Mouse (Mus musculus) urinary bladder, postnatal 0 days (tissue): ENCODE data around the gene Snn. TPM values are rescaled to one million over a fixed set of nuclear protein-coding genes. Genes with fewer than 3 reads are reported as not detected.

ENCODE experiments used
- polyA plus RNA-seq: library from polyadenylated mRNA; unstranded; fragments of >200 nt; fragmentation: Nextera tagmentation; extraction: Ambion mirVana; gene quantifications from 2 replicates; pipeline ENCODE4 v1.2.1, GENCODE M21; 2015

Gene Snn
- 15.7 and 16.7 TPM in 2 replicates for polyA plus RNA-seq

GRCm38 (mm10) chr16:11060645-11061044 is at the start of gene Snn:
Gene Snn, plus strand, starts transcription at chr16:11060945.

GRCm38 (mm10) chr16:11066029-11066832 is 5.5 kb downstream of the Snn start, which contains the start of gene Litaf:
Gene Litaf, minus strand, starts transcription at chr16:11066157.

Other genes with a start within 250 kb of the Snn start
- not detected in 2 replicates for gene Gm11172, start 248.0 kb upstream of the Snn start, polyA plus RNA-seq
- gene Rmi2, start 225.9 kb upstream of the Snn start, polyA plus RNA-seq: 0.92 and 0.94 TPM in 2 replicates
- gene Litaf, start 5.2 kb downstream of the Snn start, polyA plus RNA-seq: 81.6 and 92.6 TPM in 2 replicates
- 19.6 and 22.2 TPM in 2 replicates for gene Txndc11, start 73.7 kb downstream of the Snn start, polyA plus RNA-seq
- gene Zc3h7a, start 115.4 kb downstream of the Snn start, polyA plus RNA-seq: 48.3 and 58.0 TPM in 2 replicates
- 91.1 and 106 TPM in 2 replicates for gene Rsl1d1, start 142.4 kb downstream of the Snn start, polyA plus RNA-seq
- 47.6 and 59.4 TPM in 2 replicates for gene Gspt1, start 193.4 kb downstream of the Snn start, polyA plus RNA-seq